Mouse (Mus musculus) adrenal gland, postnatal 14 days (tissue): Measurements from ENCODE around the gene Arhgap35. TPM values are rescaled to one million over a fixed set of nuclear protein-coding genes. Genes with fewer than 3 reads are reported as not detected.

ENCODE experiments used
- DNase-seq: peaks from one replicate; pipeline ENCODE4 v3.0.0; 2021; ENCODE audit warnings: mixed read lengths
- total RNA-seq: library from RNA; stranded (reverse); gene quantifications from 2 replicates; pipeline ENCODE4 v1.2.3, GENCODE M21; 2021

Arhgap35 gene
- total RNA-seq, 1 experiment from 2014 or later: 57.6 TPM

- DNase-seq: no peak
These were observed 149.2 kb downstream of the Arhgap35 start for GRCm38 (mm10) chr7:16465568-16465967.

GRCm38 (mm10) chr7:16465160-16465559 is 149.6 kb downstream of the Arhgap35 start:
- DNase-seq: peak; percentile 79

- peak; percentile 85 for DNase-seq
These were observed 151.6 kb downstream of the Arhgap35 start for GRCm38 (mm10) chr7:16463214-16463613.

GRCm38 (mm10) chr7:16461705-16462104 is 153.1 kb downstream of the Arhgap35 start:
- DNase-seq: no peak

GRCm38 (mm10) chr7:16461151-16461550 is 153.6 kb downstream of the Arhgap35 start:
- DNase-seq: no peak

GRCm38 (mm10) chr7:16460566-16460965 is 154.2 kb downstream of the Arhgap35 start:
- no peak for DNase-seq

GRCm38 (mm10) chr7:16456289-16456688 is 158.5 kb downstream of the Arhgap35 start:
- no peak for DNase-seq

- DNase-seq: no peak
These were observed 159.8 kb downstream of the Arhgap35 start for GRCm38 (mm10) chr7:16455016-16455415.

GRCm38 (mm10) chr7:16453118-16453711 is 161.6 kb downstream of the Arhgap35 start:
- peak; percentile 72 for DNase-seq

GRCm38 (mm10) chr7:16452587-16453073 is 162.2 kb downstream of the Arhgap35 start, which contains the start of gene Tmem160:
TSS of gene Tmem160 (plus strand) at chr7:16452779.
- DNase-seq: peak; percentile 94

GRCm38 (mm10) chr7:16451656-16452055 is 163.1 kb downstream of the Arhgap35 start:
- DNase-seq: peak; percentile 64

Other genes starting within 250 kb of the Arhgap35 start
- gene Sae1, start 227.2 kb downstream of the Arhgap35 start, total RNA-seq: 62.3 and 72.1 TPM in 2 replicates
- gene Zc3h4, start 214.1 kb downstream of the Arhgap35 start, total RNA-seq: 37.4 and 48.5 TPM in 2 replicates
- gene Tmem160, start 162.2 kb downstream of the Arhgap35 start, total RNA-seq: 46.2 and 49.2 TPM in 2 replicates
- gene Npas1, start 137.3 kb downstream of the Arhgap35 start, total RNA-seq: not detected in 2 replicates
- gene Ceacam15, start 60.7 kb upstream of the Arhgap35 start, total RNA-seq: not detected in 2 replicates
- not detected in 2 replicates for gene Ceacam9, start 106.9 kb upstream of the Arhgap35 start, total RNA-seq
- gene Ap2s1, start 123.4 kb upstream of the Arhgap35 start, total RNA-seq: 130 and 147 TPM in 2 replicates
- gene Slc1a5, start 166.3 kb upstream of the Arhgap35 start, total RNA-seq: 120 and 160 TPM in 2 replicates
- 71.1 and 71.7 TPM in 2 replicates for gene Strn4, start 200.9 kb upstream of the Arhgap35 start, total RNA-seq
- gene Fkrp, start 201.7 kb upstream of the Arhgap35 start, total RNA-seq: 23.8 and 25.1 TPM in 2 replicates
- gene Prkd2, start 227.9 kb upstream of the Arhgap35 start, total RNA-seq: 25.0 and 35.4 TPM in 2 replicates